Mouse (Mus musculus) 3134 (cell line): Measurements from ENCODE around the gene Lypd5.
A peak's percentile ranks its signal among the peaks of the same experiment; 100 is the strongest.

ENCODE experiments used
- DNase-seq: peaks from one replicate; pipeline ENCODE4 v3.0.0-alpha.2; 2011; ENCODE audit warnings: low spot score; ENCODE audit not compliant: insufficient read length; ENCODE audit errors: extremely low read depth

The Lypd5 gene

GRCm38 (mm10) chr7:24348896-24349295 lies at the start of gene Lypd5:
Lypd5 (plus strand) TSS chr7:24349196.
- no peak for DNase-seq

DNA sequence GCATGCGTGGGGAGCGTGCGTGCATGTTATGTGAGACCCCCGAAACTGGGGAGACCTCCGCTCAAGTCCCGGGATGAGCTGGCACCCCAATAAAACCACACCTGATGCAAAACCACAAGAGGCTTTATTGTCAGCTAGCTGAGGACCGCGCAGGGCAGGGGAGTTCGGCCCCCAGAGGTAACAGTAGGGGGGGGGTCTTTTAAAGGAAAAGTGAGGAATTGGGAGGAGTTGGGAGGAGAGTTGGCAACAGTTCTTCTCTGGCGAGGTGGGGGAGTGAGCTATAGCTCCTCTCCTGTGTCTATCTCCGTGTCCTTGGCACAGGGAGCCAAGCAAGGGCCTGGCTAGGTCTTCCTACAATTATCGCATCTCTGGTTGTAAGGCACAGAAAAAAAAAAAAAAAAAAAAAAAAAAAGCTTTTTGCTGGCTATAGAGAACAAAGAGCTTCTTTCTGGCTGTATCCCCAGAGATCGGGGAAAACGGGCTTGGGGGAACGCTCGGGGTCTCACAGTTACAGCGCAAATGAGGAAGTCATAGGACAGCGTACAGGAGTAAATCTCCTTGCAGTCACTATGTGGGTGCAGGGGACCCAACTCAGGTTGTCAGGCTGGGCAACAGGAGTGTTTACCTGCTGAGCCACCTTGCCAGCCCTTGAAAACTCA lies 49.0 kb upstream of the Lypd5 start:
- no peak for DNase-seq

- peak; percentile 72 for DNase-seq
Measured at GRCm38 (mm10) chr7:24300771-24301282, 48.2 kb upstream of the Lypd5 start, which contains the start of gene Zfp61. Zfp61 (minus strand) TSS chr7:24301232.

DNA sequence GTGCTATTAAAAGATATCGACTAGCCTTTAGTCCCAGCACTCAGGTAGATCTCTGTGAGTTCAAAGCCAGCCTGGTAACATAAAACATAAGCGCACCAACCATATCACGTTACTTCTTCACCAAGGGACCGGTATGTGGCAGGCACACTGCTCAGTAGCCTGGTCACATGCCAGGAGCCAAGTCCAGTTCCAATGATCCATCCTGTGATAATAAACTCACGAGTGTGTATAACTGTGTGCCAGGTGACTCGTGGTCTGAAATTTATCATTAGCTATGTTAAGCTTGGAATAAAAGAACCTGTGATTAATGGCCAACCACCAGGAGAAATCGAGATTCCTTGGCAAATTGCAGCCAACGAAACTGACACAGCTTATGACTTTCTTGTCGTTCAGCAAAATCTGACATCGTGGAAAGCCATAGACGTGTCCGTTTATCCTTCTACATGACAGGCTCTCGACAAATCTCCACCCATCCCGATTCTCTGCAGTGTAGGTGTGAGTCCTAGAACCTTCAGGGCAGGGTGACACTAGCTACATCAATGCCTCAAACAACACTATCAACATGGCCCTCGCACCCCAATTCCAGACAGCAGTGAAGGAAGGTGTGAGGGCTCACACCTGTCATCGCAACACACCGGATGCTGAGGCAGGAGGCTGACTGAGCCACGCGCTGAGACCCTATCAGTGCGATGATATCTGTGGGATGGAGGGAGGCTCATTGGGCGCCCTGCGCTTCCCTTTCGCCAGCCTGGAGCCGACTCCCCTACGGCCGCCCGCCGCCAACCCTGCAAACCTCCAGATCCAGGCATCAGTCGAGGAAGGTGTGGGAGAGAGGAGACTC lies 33.0 kb upstream of the Lypd5 start:
- no peak for DNase-seq

DNA sequence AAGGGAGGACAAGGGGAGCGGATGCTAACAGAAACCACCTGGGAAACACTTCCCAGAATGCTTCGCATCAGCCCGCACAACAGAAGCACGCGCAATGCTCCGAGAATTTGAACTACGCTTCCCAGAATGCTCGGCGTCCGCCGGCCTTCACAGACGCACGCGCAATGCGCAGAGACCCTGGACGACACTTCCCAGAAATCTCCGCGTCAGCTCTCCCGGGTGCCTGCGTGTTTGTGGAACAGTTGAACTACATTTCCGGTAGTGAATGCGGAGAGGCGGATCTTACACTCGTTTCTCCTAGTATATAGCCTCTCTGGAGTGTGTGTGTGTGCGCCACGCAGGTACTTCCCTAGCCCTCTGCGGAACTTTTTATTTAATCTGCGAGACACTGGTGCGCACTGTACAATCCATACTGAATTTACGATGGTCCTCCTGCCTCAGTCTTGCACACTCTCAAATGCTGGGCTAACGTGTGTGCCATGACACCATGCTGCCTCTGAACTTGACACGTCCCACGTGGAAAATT lies 32.4 kb upstream of the Lypd5 start, which contains the start of gene Zfp94:
Gene Zfp94, minus strand, starts transcription at position 100 of the 526 bp plus-strand sequence.
- DNase-seq, result peak; percentile 89

DNA sequence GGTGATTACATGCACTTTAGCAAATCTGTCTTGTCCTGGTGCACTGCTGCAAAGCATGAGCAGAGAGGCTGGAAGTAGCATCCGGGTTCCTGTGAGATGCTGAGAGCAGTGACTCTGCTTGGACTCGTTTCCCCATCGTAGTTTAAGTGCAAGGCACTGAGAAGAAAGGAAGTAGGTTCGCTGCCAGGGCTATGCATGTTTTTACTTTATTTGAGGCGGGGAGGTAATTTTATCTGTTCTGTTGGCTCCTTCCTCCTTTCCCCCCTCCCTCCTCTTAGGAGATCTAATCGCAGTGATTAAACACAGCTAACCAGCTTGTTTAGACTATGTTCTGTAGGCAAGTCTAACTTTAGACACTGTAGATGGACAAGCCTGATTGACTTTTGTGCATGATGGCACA lies 30.1 kb upstream of the Lypd5 start:
- DNase-seq, result no peak

DNA sequence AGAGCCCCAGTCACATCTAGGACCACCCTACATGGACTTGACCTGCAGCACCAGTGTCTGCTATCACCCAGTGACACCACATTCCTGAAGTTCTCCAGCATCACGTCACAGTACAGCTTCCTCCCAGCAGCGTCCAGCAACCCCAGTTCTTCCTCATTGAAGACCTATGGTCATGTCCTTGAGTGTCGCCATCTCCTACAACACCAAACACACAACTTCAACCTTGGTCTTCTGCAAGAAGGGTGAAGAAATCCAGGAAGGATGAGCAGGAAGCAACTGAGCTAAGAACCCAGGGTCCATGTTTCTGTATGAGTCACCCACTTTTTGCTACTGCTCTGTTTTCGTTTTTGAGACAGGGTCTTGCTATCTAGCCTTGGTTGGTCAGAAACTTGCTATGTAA lies 26.4 kb upstream of the Lypd5 start:
- no peak for DNase-seq

GRCm38 (mm10) chr7:24325197-24325596 lies 23.8 kb upstream of the Lypd5 start:
- DNase-seq, result no peak

GRCm38 (mm10) chr7:24325675-24326128 lies 23.3 kb upstream of the Lypd5 start:
- no peak for DNase-seq

GRCm38 (mm10) chr7:24326273-24327135 lies 22.5 kb upstream of the Lypd5 start:
- no peak for DNase-seq

DNA sequence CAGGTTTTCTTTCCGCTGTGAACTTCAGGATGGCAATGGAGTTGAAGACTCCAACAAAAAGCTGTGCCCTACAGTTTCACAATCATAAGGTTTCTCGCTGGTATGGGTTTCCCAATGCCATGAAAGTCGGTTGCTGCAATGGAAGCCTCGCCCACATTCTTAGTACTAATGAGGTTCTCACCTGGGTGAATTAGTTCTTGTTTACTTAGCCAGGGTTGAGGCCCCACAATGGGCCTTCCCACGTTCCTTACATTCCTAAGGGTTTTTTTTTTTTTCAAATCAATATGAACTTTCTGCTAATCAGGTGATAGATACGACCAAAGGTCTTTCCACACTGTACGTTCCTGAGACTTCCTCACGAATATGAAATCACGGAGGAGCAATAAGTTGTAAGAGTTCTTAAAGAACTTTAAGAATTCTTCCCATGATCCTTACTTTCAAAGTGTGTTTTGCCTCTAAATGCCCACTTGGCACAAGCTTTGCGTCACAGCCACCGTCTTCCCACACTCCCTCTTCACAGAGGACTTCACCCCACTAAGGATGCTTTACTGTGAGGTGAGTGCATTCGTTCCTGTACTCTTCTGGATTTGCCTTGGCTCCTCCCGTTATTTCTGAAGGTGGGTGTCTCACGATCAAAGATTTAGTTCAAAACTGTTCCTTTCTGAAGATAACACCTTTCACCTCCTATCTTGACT lies 21.6 kb upstream of the Lypd5 start:
- no peak for DNase-seq

DNA sequence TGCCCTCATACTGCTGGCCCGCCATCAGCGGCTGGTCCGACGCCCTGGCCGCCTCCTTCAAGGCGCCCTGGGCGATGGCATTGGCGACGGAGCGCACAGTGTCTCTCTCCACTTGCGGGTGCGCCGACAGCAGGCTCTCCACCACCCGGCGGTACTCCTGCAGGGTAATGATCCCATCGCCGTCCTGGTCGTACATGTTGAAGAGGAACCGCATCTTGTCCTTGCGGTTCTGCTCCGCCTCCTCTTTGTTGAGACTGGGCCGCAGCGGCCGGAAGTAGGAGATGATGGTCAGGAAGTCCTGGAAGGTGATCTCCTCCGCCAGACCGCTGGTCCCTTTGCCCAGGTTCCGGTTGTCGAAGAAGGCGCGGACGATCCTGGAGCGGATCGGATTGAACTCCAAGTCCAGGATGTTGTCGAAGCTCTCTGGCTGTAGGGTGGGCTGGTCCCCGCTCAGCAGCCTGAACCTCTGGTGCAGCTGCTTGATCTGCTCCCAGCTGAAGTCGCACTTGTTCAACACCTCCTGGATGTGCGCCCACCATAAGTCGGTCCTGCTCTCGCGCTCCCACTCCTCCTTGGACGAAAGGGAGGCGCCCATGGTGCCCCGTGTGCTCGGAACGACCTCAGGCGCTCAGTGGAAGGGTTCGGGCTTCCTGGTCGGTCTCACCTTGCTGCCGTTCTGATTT lies 15.6 kb upstream of the Lypd5 start, which contains the start of gene Tescl:
Gene Tescl, minus strand, starts transcription at position 633 of the 683 bp plus-strand sequence.
- no peak for DNase-seq

DNA sequence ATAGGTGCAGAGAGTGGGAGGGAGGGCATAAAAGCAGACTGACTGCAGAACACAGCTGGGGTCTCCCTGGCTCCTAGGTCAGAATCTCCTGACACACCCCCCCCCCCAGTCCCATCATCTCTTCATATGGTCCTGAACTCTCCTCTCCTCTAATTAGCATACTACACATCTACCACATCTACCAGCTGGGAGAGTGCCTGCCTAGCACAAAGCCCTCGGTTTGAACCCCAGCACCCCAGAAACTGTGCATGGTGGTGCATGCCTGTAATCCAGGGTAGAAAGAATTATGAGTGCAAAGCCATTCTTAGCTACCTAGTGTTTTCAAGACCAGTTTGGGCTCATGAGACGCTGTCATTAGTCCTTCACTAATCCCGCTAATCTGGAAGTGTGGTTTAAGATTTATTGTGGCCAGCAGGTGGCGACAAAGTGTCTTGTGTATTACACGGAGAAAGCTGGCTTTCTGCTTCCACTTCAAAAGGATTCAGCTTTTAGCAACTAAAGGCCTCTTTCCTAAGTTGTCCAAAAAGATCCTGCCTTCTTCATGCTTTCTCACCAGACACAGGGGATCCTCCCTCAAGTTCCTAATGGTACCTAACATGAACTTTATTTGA lies 13.2 kb upstream of the Lypd5 start:
- no peak for DNase-seq

- DNase-seq, result no peak
Measured at GRCm38 (mm10) chr7:24338241-24338640, 10.8 kb upstream of the Lypd5 start.

DNA sequence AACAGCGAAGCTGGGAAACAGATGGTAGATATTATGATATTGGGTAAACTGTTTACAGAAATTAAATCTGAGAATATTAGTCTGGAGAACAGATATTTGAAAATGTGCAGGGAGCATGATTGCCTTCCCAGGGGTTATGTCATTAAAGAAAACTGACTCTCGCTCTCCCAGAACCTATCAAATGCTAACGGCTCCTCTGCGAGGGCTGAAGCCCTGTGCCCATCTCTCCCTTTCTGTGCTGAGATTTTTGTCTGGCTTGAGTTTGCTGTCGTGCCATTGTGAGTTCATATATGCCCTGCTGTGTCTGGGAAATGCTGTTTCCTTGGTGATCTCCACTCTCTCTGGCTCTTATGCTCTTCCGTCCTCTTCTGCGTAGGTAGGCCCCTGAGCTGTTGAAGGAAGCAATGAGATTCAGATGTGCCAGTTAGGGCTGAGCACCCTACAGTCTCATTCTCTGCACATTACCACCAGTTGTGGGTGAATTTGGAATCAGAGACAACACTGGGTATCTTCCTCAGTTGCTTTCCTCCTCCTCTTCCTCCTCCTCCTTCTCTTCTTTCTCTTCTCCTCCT lies 5.2 kb upstream of the Lypd5 start:
- no peak for DNase-seq

GRCm38 (mm10) chr7:24346444-24346843 lies 2.6 kb upstream of the Lypd5 start:
- DNase-seq, result no peak

DNA sequence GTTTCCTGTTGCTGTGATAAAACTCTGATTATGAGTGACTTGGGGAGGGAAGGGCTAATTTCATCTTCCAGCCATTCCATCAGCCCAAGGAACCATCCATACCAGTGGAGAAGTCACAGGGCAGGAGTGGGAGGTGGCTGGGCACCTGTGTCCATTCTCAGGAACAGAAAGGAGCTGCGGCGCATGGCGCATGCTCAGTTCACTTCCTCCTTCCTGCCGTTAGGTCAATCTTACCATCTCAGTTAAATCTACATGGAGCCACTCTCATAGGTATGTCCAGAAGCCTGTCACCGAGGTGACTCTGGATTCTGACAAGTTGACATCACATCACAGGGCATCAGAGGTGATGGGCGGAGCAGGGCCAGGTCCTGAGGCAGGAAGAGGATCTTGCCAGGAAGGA lies 6.7 kb downstream of the Lypd5 start:
- DNase-seq, result no peak

DNA sequence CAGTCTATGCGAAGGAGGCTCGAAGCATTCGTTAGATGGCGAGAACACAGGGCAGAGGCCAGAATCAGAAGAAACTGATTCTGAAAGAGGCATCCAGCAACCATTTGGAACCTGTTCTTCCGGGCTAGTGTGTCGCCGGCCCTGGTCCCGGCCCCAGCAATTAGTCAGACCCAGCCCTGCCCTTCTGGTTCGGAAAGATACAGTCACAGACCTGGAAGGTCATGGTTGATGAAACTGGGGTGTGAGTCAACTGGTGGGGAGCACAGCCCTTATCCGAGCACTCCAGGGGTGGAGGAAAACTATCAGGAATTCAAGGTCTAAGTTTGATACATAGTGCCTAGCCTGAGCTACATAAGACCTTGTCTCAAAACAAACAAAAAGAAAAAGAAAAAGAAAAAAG lies 7.1 kb downstream of the Lypd5 start:
- no peak for DNase-seq
